Comparison of ENCODE assay signal across 8 mouse cellular contexts in the genomic region with DNA sequence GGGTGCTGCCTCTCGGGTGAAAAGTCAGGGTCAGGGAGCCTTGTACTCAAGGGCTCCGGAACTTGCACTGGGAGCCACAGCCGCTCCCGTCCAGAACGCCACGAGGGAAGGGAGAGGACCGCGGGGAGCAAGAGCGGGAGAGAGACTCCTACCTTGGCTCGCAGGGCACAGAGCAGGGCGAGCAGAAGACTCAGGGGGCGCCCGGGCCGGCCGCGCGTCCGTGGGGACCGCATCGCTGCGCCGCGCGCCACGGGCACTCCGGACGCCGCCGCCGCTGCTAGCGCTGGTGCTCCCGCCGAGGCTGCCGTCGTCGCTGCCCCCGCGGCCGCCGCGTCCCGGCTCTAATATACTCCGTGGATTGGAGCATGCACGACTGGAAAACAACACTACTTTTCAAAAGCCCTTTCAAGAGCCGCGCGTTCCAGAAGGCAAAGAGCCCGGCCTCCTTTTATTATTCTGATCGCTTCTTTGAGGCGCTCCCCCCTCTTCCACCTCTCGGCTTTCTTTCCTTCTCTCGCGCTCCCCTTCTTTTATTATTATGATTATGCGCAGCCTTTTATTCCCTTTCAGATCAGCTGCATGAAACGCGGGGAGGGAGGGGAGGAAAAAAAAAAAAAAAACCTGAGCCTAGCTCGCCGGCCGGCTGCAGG. TPM values are rescaled to one million over a fixed set of nuclear protein-coding genes. Genes with fewer than 3 reads are reported as not detected.
A peak's percentile ranks its signal among the peaks of the same experiment; 100 is the strongest.
DNase-seq lines count a peak whose midpoint lies in the region; ATAC-seq and TF ChIP-seq lines count a peak whose summit lies in the region.

Jag1 (minus strand) TSS at position 620 of the 650 bp plus-strand sequence.

- no peak; the same call in 1 of the 2 replicates for ATAC-seq in intestine, embryonic 14.5 days (replicated peaks; ENCODE audit: low FRiP score, low TSS enrichment, low read depth)
- no peak for ATAC-seq in limb, embryonic 15.5 days (ENCODE audit: insufficient number of reproducible peaks, low FRiP score, low TSS enrichment, low read depth)

- DNase-seq in left cerebral cortex, adult 2 months (ENCODE audit: extremely low spot score in 1 of 2, low spot score in 2 of 2) = peak; percentile 36 to 38
- DNase-seq in left cerebral cortex, adult 11 months (ENCODE audit: low spot score) = no peak
- peak; percentile 56 for DNase-seq in gastrocnemius, postnatal 10 days
- DNase-seq in intestine, embryonic 14.5 days (ENCODE audit: low spot score) = peak; percentile 84
- peak; percentile 81 for DNase-seq in neural tube, embryonic 10.5 days (ENCODE audit: extremely low spot score, low spot score)
- DNase-seq in urinary bladder, postnatal 25 days (ENCODE audit: low spot score) = peak; percentile 42

- H3K36me3 ChIP-seq in intestine, embryonic 14.5 days (ENCODE audit: control insufficient read depth, insufficient read depth, low read length) = no peaks in the 10 kb centered on the region
- no peaks in the 10 kb centered on the region for H3K36me3 ChIP-seq in limb, embryonic 15.5 days

- TF ChIP-seq CTCF in left cerebral cortex, adult 2 months (IDR thresholded peaks at IDR 0.05) = no peak
- TF ChIP-seq CTCF in bone marrow, adult 2 months (IDR thresholded peaks at IDR 0.05; ENCODE audit: control insufficient read depth, insufficient read depth, low read length) = no peak

- 1% methylated on average over 58 of the region's 59 CpGs for whole genome bisulfite sequencing in bone marrow, adult 2 months
- WGBS in intestine, embryonic 14.5 days = under 1% methylated on average over 55 of the region's 59 CpGs
- under 1% methylated on average over 59 of the region's 59 CpGs for WGBS in limb, embryonic 15.5 days

- TF ChIP-seq POLR2A in bone marrow, adult 2 months (IDR thresholded peaks at IDR 0.05; ENCODE audit: borderline replicate concordance, control insufficient read depth, low read depth, low read length) = no peak

- no peaks in the 10 kb centered on the region for H3K9me3 ChIP-seq in intestine, embryonic 14.5 days (ENCODE audit: control insufficient read depth, low read length)
- no peaks in the 10 kb centered on the region for H3K9me3 ChIP-seq in limb, embryonic 15.5 days

- H3K4me3 ChIP-seq in left cerebral cortex, adult 2 months = peak within 1 kb of the TSS; percentile 66
- peak within 1 kb of the TSS; percentile 66 for H3K4me3 ChIP-seq in bone marrow, adult 2 months (replicated peaks; ENCODE audit: control insufficient read depth, low read depth, low read length)
- peak within 1 kb of the TSS; percentile 72 for H3K4me3 ChIP-seq in intestine, embryonic 14.5 days (ENCODE audit: low read depth, low read length)
- H3K4me3 ChIP-seq in limb, embryonic 15.5 days = peak within 1 kb of the TSS; percentile 80

- no peaks in the 10 kb centered on the region; the same call in 1 of the 2 replicates for H3K4me1 ChIP-seq in bone marrow, adult 2 months (ENCODE audit: control insufficient read depth, insufficient read depth, low read length)
- H3K4me1 ChIP-seq in intestine, embryonic 14.5 days (replicated peaks; ENCODE audit: control insufficient read depth, insufficient read depth, low read length) = peaks cover 14% of the 10 kb centered on the region
- peaks cover 35% of the 10 kb centered on the region for H3K4me1 ChIP-seq in limb, embryonic 15.5 days

- peak within 1 kb of the TSS; percentile 91 for H3K9ac ChIP-seq in intestine, embryonic 14.5 days (ENCODE audit: low read length)
- H3K9ac ChIP-seq in limb, embryonic 15.5 days = peak within 1 kb of the TSS; percentile 89

- peak within 1 kb of the TSS; percentile 81 for H3K4me2 ChIP-seq in intestine, embryonic 14.5 days (ENCODE audit: low read length)
- peak within 1 kb of the TSS; percentile 89 for H3K4me2 ChIP-seq in limb, embryonic 15.5 days

- peak within 1 kb of the TSS; percentile 88 for H3K27ac ChIP-seq in left cerebral cortex, adult 2 months
- H3K27ac ChIP-seq in bone marrow, adult 2 months (ENCODE audit: control insufficient read depth, insufficient read depth, low read depth, low read length, poor library complexity) = peak within 1 kb of the TSS; percentile 80
- H3K27ac ChIP-seq in intestine, embryonic 14.5 days (ENCODE audit: low read depth) = peak within 1 kb of the TSS; percentile 99
- peak within 1 kb of the TSS; percentile 99 for H3K27ac ChIP-seq in limb, embryonic 15.5 days

- intact Hi-C loops in left cerebral cortex, adult 2 months (cut with DNase I) = loop anchor here (2.0 to 5.0 kb wide), 2 partner anchors 224 to 827 kb away; partner anchors contain the start of genes AL731706.1, Mkks and Slx4ip

- H3K27me3 ChIP-seq in intestine, embryonic 14.5 days (replicated peaks; ENCODE audit: control insufficient read depth, insufficient read depth, low read length) = no peaks in the 10 kb centered on the region
- H3K27me3 ChIP-seq in limb, embryonic 15.5 days = no peaks in the 10 kb centered on the region

RNA-seq across cellular contexts. Expression of gene Jag1, which starts in this region (rescaled TPM):
- 1 to 10 TPM; 5.2 to 6.7 TPM for total RNA-seq in left cerebral cortex, adult 2 months (2021)
- 2.3 and 3.9 TPM in 2 replicates for polyA plus RNA-seq in bone marrow, adult 2 months (2011; ENCODE audit: insufficient read depth, insufficient read length, low replicate concordance, missing spikeins)
- total RNA-seq in gastrocnemius, postnatal 10 days (2021) = 10 to 100 TPM; 10.6 to 16.7 TPM
- polyA plus RNA-seq in intestine, embryonic 14.5 days (2014; fragmentation: Nextera tagmentation; extraction: Ambion mirVana) = 18.8 and 20.6 TPM in 2 replicates
- 28.9 and 35.2 TPM in 2 replicates for polyA plus RNA-seq in limb, embryonic 15.5 days (2015; fragmentation: Nextera tagmentation; extraction: Ambion mirVana)
